Mouse (Mus musculus): ENCODE results near the gene Tbxas1. TPM values are rescaled to one million over a fixed set of nuclear protein-coding genes. Genes with fewer than 3 reads are reported as not detected.

The Tbxas1 gene
- total RNA-seq, 1 experiment from 2014 or later = 23.1 TPM

DNA sequence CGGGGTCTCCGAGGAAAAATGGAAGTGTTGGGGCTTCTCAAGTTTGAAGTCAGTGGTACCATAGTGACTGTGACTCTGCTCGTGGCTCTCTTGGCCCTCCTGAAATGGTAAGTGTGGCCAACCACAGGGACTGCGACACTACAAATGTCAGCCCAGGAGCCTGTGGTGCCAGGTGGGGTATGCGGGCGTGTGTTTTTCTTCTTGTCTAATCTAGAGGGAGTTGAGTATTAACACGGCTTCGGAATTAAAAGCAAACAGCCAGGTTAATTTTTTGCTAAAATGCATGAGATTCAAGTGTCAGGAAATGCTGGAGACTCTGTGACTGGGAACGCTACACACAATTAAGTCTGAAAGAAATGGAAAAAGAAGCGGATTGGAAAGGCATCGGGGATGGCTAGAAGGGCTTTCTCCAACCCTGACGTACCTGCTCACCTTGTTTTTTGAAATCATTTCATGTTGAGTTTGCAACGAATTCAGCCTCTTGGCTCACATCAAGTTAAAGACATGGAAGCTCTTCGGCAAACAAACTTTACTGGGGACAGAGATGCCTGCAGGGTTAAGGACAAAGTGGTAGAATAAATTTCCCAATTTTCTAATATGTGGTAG, 44.0 kb downstream of the Tbxas1 start:
- peak; percentile 37 for ATAC-seq (replicated peaks; ENCODE audit: low read depth, poor library complexity, severe bottlenecking)

DNA sequence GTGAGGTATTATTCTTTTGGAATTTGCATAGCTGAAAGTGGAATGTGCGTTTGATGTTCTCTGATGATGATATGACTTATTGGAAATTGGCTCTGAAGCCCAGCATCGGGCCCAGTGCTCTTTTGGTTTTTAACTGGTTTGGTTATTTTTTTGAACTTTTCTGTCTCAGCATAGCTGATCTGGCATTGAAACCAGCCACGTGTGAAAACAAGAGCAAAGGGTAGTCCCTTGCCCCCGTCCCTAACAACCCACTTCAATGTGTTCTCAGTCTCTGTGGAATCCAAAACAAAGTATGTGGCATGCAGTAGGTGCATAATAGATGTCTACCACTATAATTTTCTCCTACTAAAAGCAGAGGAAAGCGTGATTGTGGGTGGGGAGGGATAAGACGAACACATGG, 44.9 kb downstream of the Tbxas1 start:
- no peak for ATAC-seq (replicated peaks; ENCODE audit: low read depth, poor library complexity, severe bottlenecking)

DNA sequence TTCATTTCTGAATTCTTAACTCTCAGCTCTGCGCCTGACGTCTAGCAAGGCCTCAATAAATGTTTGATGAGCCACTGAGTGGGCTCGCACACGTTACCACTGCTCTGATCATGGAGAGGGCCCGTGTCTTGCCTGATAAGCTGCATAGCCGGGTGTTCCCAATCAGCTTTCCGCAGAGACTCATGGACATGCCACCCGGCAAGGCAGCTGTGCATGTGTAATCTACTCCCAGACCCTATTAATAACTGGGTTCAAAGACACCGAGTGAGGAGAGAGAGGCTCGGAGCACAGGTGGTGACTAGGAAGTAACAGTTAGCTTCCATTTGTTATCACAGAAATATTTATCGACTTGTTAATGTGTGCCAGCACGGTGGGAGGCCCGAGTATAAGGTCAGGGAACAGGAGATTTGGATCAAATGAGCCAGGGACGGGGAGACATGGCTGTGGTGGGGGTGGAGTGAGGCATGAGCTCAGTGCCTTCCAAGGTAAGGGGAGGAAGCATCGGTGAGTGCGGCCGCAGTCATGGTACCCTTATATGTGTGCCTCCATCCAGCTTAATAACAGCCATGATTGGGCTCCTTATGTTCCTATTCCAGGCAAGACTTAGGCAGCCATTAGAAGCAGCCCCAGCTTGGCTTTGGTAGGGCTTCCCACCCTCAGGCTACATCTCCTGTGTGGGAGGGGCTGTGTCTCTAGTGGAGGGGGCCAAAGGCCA, 46.0 kb downstream of the Tbxas1 start:
- peak; percentile 19; the same call in 1 of the 2 replicates for ATAC-seq (replicated peaks; ENCODE audit: low read depth, poor library complexity, severe bottlenecking)

DNA sequence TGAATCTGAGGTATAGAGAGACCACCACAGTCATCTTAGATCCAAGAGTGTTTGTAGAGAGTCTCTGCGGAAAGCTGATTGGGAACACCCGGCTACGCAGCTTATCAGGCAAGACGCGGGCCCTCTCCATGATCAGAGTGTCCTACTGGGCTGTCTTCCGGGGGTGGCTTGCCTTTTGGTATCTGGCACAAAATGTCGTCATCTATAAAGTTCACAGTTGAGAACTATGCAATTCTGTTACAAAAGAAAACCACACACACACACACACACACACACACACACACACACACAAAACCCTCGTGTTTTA, 46.6 kb downstream of the Tbxas1 start:
- no peak for ATAC-seq (replicated peaks; ENCODE audit: low read depth, poor library complexity, severe bottlenecking)

DNA sequence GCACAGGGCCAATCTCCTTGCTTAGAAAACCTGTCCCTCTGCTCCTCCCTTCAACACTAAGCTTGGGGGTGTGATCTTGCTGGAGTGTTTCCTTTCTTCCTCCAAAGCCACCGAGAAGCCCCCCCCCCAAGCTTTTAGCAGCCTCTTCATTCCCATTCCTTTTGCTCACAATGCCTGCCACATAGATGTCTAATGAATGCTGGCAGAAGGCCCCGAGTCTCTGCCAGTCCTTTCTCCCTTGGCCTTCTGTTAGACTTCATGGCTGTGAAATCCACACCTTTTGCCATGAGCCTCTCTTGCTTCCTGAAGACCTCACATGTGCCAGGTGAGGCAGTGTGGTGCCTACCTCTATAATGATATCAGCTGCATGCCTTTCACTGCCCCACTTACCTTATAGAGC, 47.3 kb downstream of the Tbxas1 start:
- ATAC-seq (replicated peaks; ENCODE audit: low read depth, poor library complexity, severe bottlenecking) = no peak

DNA sequence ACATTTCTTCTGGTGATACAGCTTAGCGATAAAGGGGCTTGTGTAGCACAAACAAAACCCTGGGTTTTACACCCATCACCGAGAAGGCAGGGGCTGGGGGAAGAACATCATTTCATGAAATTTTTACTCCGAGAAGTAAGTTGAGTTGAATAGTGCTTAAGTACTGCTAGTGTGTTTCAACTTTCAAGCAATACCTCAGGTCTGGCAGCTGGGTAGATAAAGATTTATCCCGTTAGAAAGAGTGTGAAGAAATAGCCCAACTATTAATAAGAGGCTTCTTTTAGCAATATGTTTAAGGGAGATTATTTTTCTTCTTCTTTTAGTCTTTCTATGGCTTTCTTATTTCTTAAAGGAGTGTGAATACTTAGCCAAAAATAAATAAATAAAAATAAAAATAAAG, 48.2 kb downstream of the Tbxas1 start:
- ATAC-seq (replicated peaks; ENCODE audit: low read depth, poor library complexity, severe bottlenecking) = no peak

DNA sequence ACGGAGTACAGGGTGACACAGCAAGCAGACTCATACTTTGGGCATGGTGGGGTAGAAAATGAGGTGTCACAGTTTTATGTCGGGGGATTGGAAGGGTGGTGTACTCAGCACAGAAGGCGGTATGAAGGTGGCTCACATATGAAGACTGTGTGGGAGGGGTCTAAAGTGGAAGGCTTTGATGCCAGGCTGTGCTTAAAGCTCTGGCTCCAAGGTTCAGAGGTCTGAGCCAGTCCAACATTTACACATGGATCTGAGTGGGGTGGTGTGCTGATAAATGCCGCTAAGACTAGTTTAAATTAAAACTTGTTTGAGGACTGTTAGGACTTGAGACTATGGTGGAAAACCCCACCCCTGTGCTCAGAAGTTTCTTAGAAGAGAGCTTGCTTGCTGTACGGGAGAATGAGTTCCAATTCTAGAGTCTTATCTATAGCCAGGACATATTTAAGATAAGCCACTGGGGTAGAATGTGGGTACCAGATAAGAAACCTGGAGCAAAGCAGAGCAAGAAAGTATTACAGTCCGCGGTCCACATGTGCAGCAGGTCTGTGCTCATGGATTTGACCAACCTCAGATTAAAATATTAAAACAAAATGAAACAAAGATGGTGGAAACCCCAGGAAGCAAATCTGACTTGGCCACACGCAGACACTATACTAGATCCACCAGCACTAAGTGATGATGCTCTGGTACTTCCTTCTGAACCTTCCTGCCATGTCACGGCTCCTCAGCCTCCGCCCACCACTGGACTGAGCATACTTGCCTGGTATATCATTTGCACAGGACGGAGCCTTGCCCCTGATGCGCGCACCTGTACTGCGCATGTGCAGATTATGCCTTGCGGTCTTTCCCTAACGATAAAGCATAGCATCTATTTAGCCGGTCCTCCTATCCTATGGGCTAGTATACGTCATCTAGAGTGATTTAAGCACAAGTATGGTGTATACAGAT, 48.9 kb downstream of the Tbxas1 start:
- ATAC-seq (replicated peaks; ENCODE audit: low read depth, poor library complexity, severe bottlenecking) = peak; percentile 62

DNA sequence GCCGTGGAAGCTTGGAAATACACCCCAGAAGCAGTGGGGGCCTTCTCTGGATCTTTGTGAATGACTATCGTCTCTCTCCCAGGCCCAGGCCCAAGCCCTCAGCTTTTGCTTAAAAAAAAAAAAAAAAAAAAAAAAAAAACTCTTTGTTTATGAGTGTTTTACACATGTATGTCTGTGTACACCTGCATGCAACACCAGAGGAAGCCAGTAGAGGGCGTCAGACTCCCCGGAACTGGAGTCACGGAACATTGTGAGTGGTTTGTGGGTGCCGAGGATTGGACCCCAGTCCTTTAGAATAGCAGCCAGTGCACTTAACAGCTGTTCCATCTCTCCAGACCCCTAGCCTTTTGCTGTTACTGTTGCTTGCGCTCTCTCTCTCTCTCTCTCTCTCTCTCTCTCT, 50.5 kb downstream of the Tbxas1 start:
- no peak for ATAC-seq (replicated peaks; ENCODE audit: low read depth, poor library complexity, severe bottlenecking)

DNA sequence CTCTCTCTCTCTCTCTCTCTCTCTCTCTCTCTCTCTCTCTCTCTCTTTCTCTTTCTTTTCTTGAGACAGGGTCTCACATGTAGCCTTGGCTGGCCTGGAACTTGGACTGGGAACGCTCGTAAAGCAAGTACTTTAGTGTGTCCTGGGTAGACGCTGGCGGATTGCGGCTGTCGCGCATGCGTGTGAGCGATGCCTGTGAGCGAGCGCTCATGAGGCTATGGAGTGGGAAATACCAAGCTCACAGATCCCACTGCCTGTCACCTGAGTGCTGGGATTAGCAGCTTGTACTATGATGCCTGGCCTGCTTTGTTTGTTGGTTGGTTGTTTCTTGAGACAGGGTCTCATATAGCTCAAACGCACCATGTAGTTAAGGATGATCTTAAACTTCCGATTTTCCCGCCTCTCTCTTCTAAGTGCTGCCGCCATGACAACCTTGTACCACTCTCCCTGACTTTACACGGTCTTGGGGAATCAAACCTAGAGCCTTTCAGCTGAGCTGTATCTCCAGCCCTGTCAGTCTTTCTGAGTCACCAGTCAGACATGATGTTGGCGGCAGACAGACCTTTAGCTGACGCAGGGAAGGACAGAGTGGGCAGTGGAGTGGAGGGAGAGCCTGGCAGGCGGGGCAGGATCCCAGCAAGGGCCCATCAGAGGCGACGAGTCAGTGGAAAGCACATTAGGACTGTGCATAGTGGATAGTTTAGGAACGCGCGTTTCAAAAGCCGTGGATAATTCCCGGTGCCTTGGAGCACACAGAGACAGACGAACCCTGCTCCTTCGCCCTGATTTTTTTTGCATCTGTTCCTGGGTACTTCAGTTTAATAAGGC, 51.1 kb downstream of the Tbxas1 start:
- no peak for ATAC-seq (replicated peaks; ENCODE audit: low read depth, poor library complexity, severe bottlenecking)

DNA sequence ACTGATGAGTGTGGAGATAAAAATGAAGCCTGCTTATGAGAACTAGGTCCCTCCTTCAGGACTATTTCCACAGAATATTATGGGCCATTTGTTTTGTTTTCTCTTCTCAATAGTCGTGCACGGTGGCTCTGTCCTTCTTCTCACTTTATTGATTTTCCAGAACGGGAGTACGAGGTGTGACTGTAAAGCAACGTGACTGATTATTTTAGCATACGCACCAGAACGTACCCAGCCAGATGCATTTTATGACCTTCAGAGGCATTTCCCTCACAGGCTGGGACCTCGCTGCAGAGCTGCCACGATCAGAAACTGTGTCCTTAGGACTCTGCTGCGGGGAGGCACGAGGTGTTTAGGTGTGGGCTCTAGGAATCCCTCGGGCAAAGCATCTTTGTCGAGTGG, 51.8 kb downstream of the Tbxas1 start:
- ATAC-seq (replicated peaks; ENCODE audit: low read depth, poor library complexity, severe bottlenecking) = no peak

DNA sequence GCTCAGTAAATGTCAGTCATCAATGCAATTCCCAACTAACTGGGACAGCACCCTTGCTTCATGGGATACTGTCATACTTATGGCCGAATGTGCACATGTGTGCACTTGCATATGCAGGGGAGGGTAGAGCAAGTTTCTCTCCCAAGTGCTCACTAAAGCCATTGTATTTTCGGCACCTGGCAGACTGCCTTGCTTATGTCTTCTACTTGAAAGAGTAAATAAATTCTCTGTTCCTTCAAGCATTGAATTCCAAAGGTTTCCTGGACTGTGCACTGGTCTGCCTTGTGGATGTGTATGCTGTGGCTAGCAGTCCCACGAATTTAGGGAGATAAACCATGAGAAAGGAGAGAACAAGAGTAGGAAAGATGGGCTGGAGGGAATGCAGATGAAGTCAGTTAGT, 53.3 kb downstream of the Tbxas1 start:
- no peak for ATAC-seq (replicated peaks; ENCODE audit: low read depth, poor library complexity, severe bottlenecking)

DNA sequence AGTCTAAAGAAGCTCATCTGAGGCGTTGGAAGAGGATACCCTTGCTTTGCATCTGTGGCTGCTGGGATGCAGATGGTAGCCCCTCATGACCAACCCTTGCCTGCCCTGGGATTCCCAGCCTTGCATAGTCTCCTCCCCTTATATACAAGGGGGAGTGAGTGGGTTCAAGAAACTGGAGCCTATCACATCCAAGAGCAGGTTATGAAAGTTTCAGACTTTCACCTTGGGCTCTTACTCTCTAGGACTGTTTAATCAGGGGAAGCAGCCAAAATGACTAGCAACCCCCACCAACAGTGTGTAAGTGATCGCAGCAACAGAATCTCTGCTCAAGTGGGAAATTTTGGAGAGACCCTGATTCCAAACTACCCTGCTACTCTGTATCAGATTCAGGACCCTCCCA, 60.8 kb downstream of the Tbxas1 start:
- no peak for ATAC-seq (replicated peaks; ENCODE audit: low read depth, poor library complexity, severe bottlenecking)

DNA sequence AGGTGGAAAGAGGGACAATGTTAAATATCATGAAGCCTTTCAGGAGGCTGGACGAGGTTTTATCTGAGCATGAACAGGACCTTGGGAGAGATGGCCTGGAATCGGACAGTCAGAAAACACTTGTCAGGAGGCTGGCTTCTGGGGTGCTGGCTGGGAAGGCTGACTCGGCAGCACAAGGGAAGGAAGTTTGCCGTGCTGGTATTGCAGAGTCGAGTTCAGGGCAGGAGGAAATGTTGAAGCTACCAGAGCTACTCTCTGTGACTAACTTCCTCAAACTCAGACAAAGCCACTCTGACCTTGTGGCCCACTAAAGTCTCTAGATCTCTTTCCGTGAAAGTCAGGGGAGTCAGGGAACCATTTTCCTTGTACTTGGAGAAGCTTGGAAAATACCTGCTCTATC, 63.2 kb downstream of the Tbxas1 start:
- peak; percentile 68 for ATAC-seq (replicated peaks; ENCODE audit: low read depth, poor library complexity, severe bottlenecking)

DNA sequence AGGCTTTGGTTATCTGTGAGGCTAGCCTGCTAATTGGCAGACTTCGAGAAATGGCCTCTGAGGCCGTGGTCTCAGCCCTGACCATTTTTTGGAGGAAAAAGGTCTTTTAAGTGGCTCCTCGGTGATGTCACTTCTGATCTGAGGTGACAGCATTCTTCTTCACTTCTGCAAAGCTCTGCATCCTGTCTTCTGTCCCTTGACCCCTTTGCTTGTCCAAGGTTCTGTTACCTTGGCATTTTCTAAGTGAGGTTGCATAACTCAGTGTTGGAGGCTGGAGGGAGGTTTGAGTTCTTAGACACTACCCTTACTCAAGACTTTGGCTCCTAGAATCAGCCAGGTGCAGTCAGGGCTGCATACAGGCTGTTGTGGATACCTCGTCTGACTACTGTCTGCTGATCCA, 63.9 kb downstream of the Tbxas1 start:
- ATAC-seq (replicated peaks; ENCODE audit: low read depth, poor library complexity, severe bottlenecking) = no peak

DNA sequence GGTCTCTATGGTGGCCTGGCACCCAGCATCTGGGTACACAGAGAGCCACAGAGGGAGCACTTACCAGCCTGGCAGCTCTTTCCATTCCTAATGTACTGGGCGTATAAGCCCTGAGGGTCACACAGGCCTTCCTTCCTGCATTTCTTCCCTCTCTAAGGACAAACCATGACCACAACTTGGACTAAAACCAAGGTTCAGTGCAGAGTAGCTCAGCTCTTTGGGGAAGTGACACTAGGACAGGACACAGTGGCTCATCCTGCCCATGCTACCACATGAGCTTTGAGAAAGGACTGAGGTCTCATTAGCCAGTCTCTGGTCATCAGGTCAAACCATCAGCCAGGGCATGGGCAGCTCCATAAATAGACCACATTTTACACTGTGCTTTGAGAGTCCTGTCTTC, 65.8 kb downstream of the Tbxas1 start:
- ATAC-seq (replicated peaks; ENCODE audit: low read depth, poor library complexity, severe bottlenecking) = peak; percentile 81

DNA sequence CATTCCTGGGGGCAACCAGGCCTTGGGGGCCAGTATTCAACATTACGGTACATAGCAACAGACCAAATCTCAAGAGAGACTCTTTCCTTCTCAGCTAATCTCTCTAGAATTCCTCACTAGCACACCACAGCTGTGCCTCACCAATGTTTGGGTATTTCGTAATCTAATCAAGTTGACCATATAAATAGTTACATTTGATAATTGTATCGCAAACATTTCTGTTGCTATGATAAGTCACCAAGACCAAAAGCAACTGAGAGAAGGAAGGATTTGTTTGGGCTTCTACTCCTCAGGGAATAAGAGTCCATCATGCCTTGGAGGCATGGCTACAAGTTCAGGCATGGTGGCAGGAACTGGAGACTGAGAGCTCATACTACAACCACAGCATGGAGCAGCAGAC, 67.6 kb downstream of the Tbxas1 start:
- no peak for ATAC-seq (replicated peaks; ENCODE audit: low read depth, poor library complexity, severe bottlenecking)

DNA sequence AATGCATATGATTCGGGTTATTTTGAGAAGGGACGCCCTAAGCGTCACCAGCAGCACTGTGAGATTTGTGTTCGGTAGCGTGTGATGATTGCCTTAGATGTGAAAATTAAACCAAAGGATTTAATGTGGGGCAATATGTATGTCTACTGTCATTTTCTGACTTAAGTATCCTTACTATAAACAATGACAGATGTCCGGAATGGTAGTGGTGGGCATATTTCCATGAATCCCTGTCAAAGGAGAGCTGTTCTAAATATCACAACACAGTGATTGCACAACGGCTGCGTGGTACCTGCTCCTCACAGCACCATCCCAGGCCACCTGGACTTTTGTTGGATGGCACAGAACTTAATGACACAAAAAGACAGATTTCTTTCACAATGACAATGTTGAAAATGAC, 69.2 kb downstream of the Tbxas1 start:
- ATAC-seq (replicated peaks; ENCODE audit: low read depth, poor library complexity, severe bottlenecking) = no peak

DNA sequence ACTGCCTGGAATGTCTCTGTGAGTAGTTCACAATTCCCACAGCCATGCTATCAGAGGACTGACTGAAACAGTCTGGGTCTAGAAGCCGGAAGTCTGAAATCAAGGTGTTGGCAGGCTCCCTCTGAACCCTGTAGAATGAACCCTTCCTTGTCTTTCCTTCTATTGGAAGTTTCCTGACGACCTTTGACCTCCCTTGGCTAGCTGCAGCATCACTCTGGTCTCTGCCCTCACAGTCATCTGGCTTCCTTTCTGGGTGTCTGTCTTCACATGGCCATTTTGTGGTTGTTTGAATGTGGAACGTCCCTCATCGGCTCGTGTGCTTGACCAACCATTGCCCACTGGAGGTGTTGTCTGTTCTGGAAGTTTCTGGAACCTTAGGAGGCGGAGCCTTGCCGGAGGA, 69.6 kb downstream of the Tbxas1 start:
- no peak for ATAC-seq (replicated peaks; ENCODE audit: low read depth, poor library complexity, severe bottlenecking)

DNA sequence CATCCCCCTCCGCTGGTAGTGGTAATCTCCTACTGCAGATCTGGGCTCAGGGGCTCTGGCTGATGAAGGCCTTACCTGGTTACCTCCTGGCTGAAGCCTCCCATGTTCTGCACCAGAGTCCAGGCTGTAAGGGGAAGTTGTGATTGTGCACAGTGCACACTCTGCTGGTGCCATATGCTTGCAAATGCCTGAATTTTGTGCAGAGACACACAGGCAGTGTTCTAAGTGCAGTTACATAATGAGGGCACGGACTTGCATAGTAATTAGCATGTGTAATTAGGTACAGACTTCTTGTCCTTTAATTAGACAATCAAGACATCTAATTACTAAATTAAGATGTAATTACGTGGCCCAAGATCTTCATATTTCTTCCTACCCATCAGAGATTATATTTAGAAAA, 70.5 kb downstream of the Tbxas1 start:
- ATAC-seq (replicated peaks; ENCODE audit: low read depth, poor library complexity, severe bottlenecking) = no peak

DNA sequence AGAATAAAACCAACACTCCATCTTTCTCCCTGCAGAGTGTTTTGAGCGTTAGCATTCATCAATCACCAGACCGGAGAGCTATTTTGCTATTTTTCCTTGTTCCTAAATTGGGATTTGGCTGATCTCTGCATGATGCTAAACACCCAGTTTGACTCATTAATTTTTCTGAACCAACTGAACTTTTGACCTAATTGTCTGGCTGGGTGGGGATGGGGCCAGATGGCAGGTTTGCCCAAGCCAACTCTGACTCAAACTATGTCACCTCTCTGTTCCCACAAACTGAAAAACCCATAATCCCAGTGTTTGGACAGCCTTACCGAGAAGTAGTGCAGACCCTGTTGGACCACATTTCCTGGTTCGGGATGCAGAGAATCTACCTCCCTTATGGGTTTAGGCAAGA, 72.1 kb downstream of the Tbxas1 start:
- ATAC-seq (replicated peaks; ENCODE audit: low read depth, poor library complexity, severe bottlenecking) = no peak
